ENCODE assay signal across 16 mouse cellular contexts in genomic region chr2:155032938-155033710, GRCm38 (mm10). TPM values are rescaled to one million over a fixed set of nuclear protein-coding genes. Genes with fewer than 3 reads are reported as not detected.
DNase-seq lines count a peak whose midpoint lies in the region; ATAC-seq lines count a peak whose summit lies in the region.
"Had no signal": no experiment of that assay in that cellular context is flagged by ENCODE, and none has a peak within 500 bp of the region (broad histone marks: within the 10 kb centered on the region; RNA-seq: fewer than 3 reads in every experiment).

No protein-coding gene starts in this region.

- H3K27me3 ChIP-seq in embryonic facial prominence, embryonic 15.5 days = no peaks in the 10 kb centered on the region; the same call in 1 of the 2 replicates
- H3K27me3 ChIP-seq: neural tube, embryonic 13.5 days had no signal

- H3K9me3 ChIP-seq in embryonic facial prominence, embryonic 15.5 days (replicated peaks) = no peaks in the 10 kb centered on the region
- H3K9me3 ChIP-seq: neural tube, embryonic 13.5 days had no signal

- 21% methylated on average over 19 of the region's 19 CpGs for WGBS in embryonic facial prominence, embryonic 15.5 days

- DNase-seq in CD4-positive, CD25-positive, alpha-beta regulatory T cell, adult 2 months (ENCODE audit: low read depth, low spot score) = peak; percentile 34
- DNase-seq in lung, postnatal 36 days = peak; percentile 28
- DNase-seq in adrenal gland, adult 18-20 months (ENCODE audit: low spot score in 2 of 2) = no peak
- DNase-seq in spleen, adult 18-20 months = no peak
- no peak for DNase-seq in adrenal gland, adult 2 months
- DNase-seq: adrenal gland, postnatal 14 days; cerebellum, postnatal 10 days; forebrain, postnatal 0 days; gastrocnemius, postnatal 14 days had no signal

- no peak overlapping the region for H3K9ac ChIP-seq in embryonic facial prominence, embryonic 15.5 days
- H3K9ac ChIP-seq: forebrain, postnatal 0 days; hindbrain, embryonic 14.5 days; neural tube, embryonic 13.5 days had no signal

- H3K4me3 ChIP-seq in embryonic facial prominence, embryonic 15.5 days (replicated peaks) = no peak overlapping the region
- H3K4me3 ChIP-seq: neural tube, embryonic 13.5 days had no signal

- peaks cover 27% of the 10 kb centered on the region for H3K4me1 ChIP-seq in embryonic facial prominence, embryonic 15.5 days
- H3K4me1 ChIP-seq: neural tube, embryonic 13.5 days had no signal

- peak overlapping the region; percentile 79 for H3K27ac ChIP-seq in embryonic facial prominence, embryonic 15.5 days (replicated peaks)
- H3K27ac ChIP-seq: hindbrain, embryonic 14.5 days; neural tube, embryonic 13.5 days had no signal

- peak overlapping the region; percentile 22; the same call in 1 of the 2 replicates for H3K4me2 ChIP-seq in embryonic facial prominence, embryonic 15.5 days (replicated peaks)
- H3K4me2 ChIP-seq: hindbrain, embryonic 14.5 days; neural tube, embryonic 13.5 days had no signal

- ATAC-seq in CD4-positive, CD25-positive, alpha-beta regulatory T cell, adult 4 months = peak; percentile 17
- ATAC-seq in embryonic facial prominence, embryonic 15.5 days (ENCODE audit: insufficient number of reproducible peaks, low FRiP score, low TSS enrichment, low read depth) = peak; percentile 86
- ATAC-seq: forebrain, postnatal 0 days; midbrain, embryonic 16.5 days had no signal

- no peaks in the 10 kb centered on the region for H3K36me3 ChIP-seq in embryonic facial prominence, embryonic 15.5 days
- H3K36me3 ChIP-seq: neural tube, embryonic 13.5 days had no signal

RNA-seq across cellular contexts. Expression of gene Gm14226, which starts 15.1 kb away (rescaled TPM):
- polyA plus RNA-seq in CD4-positive, CD25-positive, alpha-beta regulatory T cell, adult 4 months (2017; shearing (Covaris generic)) = not detected
- 5.9 and 8.3 TPM in 2 replicates for polyA plus RNA-seq in embryonic facial prominence, embryonic 15.5 days (2015; fragmentation: Nextera tagmentation; extraction: Ambion mirVana)
- 1 to 10 TPM; 2.1 to 6.0 TPM for total RNA-seq in adrenal gland, adult 18-20 months (2021)
- total RNA-seq in adrenal gland, adult 2 months (2021) = 1 to 10 TPM; 3.5 to 4.2 TPM
- 0.30 and 0.44 TPM in 2 replicates for polyA plus RNA-seq in adrenal gland, adult 2 months (2012; rRNA removed)
- total RNA-seq: forebrain, postnatal 0 days; gastrocnemius, postnatal 14 days; liver, adult 2 months had no signal
- polyA plus RNA-seq: hindbrain, embryonic 14.5 days; liver, adult 2 months; small intestine, adult 2 months had no signal

RNA-seq across cellular contexts. Expression of gene Ahcy, which starts 41.2 kb away (rescaled TPM):
- 10 to 100 TPM; 23.7 to 49.5 TPM for polyA plus RNA-seq in CD4-positive, CD25-positive, alpha-beta regulatory T cell, adult 4 months (2017; shearing (Covaris generic))
- polyA plus RNA-seq in embryonic facial prominence, embryonic 15.5 days (2015; fragmentation: Nextera tagmentation; extraction: Ambion mirVana) = 52.9 and 54.5 TPM in 2 replicates
- total RNA-seq in adrenal gland, adult 18-20 months (2021) = 10 to 100 TPM; 30.9 to 36.0 TPM
- total RNA-seq in adrenal gland, adult 2 months (2021) = 10 to 100 TPM; 32.4 to 36.9 TPM
- polyA plus RNA-seq in adrenal gland, adult 2 months (2012; rRNA removed) = 42.4 and 53.1 TPM in 2 replicates

Comparison
In these comparisons a context has a peak if more than half of its experiments do, and no peak if none do; other contexts are left out.
1. DNase-seq: peak in CD4-positive, CD25-positive, alpha-beta regulatory T cell, adult 2 months (single experiment) and lung, postnatal 36 days (single experiment); none in adrenal gland, adult 18-20 months (0 of 2), spleen, adult 18-20 months (0 of 2) and adrenal gland, adult 2 months (single experiment).